Mouse (Mus musculus) adrenal gland, adult 18-20 months (tissue): ENCODE data around the gene Nfkb1. TPM values are rescaled to one million over a fixed set of nuclear protein-coding genes. Genes with fewer than 3 reads are reported as not detected.

ENCODE experiments used
- DNase-seq, 2 experiments: peaks; one replicate each; pipeline ENCODE4 v3.0.0; 2021 to 2022; ENCODE audit warnings: low spot score in 2 of 2
- total RNA-seq, 2 experiments: library from RNA; stranded (reverse); gene quantifications; 1 replicate in 1 of 2; 2 replicates in 1 of 2; pipeline ENCODE4 v1.2.3; 2021

The Nfkb1 gene
- total RNA-seq, 2 experiments from 2014 or later, result 43.3 to 54.9 TPM

- DNase-seq, result no peak
Measured at GRCm38 (mm10) chr3:135673041-135673440, 18.3 kb downstream of the Nfkb1 start.

GRCm38 (mm10) chr3:135672135-135672534, 19.2 kb downstream of the Nfkb1 start:
- DNase-seq, result no peak

GRCm38 (mm10) chr3:135670869-135671268, 20.5 kb downstream of the Nfkb1 start:
- DNase-seq, result no peak

GRCm38 (mm10) chr3:135667084-135667483, 24.3 kb downstream of the Nfkb1 start:
- no peak for DNase-seq

- DNase-seq, result no peak
Measured at GRCm38 (mm10) chr3:135665777-135666259, 25.5 kb downstream of the Nfkb1 start.

GRCm38 (mm10) chr3:135662139-135662864, 29.0 kb downstream of the Nfkb1 start:
- no peak for DNase-seq

GRCm38 (mm10) chr3:135661707-135662106, 29.6 kb downstream of the Nfkb1 start:
- no peak for DNase-seq

GRCm38 (mm10) chr3:135658540-135659097, 32.7 kb downstream of the Nfkb1 start:
- no peak for DNase-seq

- no peak for DNase-seq
Measured at GRCm38 (mm10) chr3:135656156-135656555, 35.2 kb downstream of the Nfkb1 start.

GRCm38 (mm10) chr3:135650773-135651555, 40.4 kb downstream of the Nfkb1 start:
- DNase-seq, result no peak

- no peak for DNase-seq
Measured at GRCm38 (mm10) chr3:135649809-135650208, 41.5 kb downstream of the Nfkb1 start.

- DNase-seq, result no peak
Measured at GRCm38 (mm10) chr3:135648501-135648900, 42.8 kb downstream of the Nfkb1 start.

- no peak for DNase-seq
Measured at GRCm38 (mm10) chr3:135646622-135647021, 44.7 kb downstream of the Nfkb1 start.

- no peak for DNase-seq
Measured at GRCm38 (mm10) chr3:135644971-135645370, 46.4 kb downstream of the Nfkb1 start.

GRCm38 (mm10) chr3:135641623-135641915, 49.8 kb downstream of the Nfkb1 start:
- no peak for DNase-seq

- no peak for DNase-seq
Measured at GRCm38 (mm10) chr3:135640856-135641622, 50.3 kb downstream of the Nfkb1 start.

- no peak for DNase-seq
Measured at GRCm38 (mm10) chr3:135640203-135640602, 51.1 kb downstream of the Nfkb1 start.

- no peak for DNase-seq
Measured at GRCm38 (mm10) chr3:135637592-135637991, 53.8 kb downstream of the Nfkb1 start.

- no peak for DNase-seq
Measured at GRCm38 (mm10) chr3:135636454-135636853, 54.9 kb downstream of the Nfkb1 start.

- DNase-seq, result no peak
Measured at GRCm38 (mm10) chr3:135635646-135636434, 55.5 kb downstream of the Nfkb1 start.

GRCm38 (mm10) chr3:135635030-135635429, 56.3 kb downstream of the Nfkb1 start:
- no peak for DNase-seq
